Mouse (Mus musculus) neural tube, embryonic 11.5 days (tissue): ENCODE data around the gene Arrdc1. TPM values are rescaled to one million over a fixed set of nuclear protein-coding genes. Genes with fewer than 3 reads are reported as not detected.
A peak's percentile ranks its signal among the peaks of the same experiment; 100 is the strongest.

ENCODE experiments used
- ATAC-seq: fragments of 200-750 bp; cut with Nextera tagmentation; 2 replicates; pipeline ENCODE4 v1.8.0; 2017; ENCODE audit warnings: moderate number of reproducible peaks, mild to moderate bottlenecking, moderate TSS enrichment, moderate library complexity; ENCODE audit not compliant: insufficient read depth, low FRiP score, low TSS enrichment
- DNase-seq: peaks from one replicate; pipeline ENCODE4 v3.0.0-alpha.2; 2015; ENCODE audit warnings: low spot score
- H3K27ac ChIP-seq: fragments of 300-500 bp; sonication (generic); 2 replicates; pipeline ENCODE4 v1.5.1; 2014; ENCODE audit warnings: low read depth, mild to moderate bottlenecking, low read length
- H3K27me3 ChIP-seq: fragments of 300-500 bp; sonication (generic); 2 replicates; pipeline ENCODE4 v1.6.1; 2014; ENCODE audit warnings: mild to moderate bottlenecking, low read length, mixed read lengths; ENCODE audit not compliant: control insufficient read depth, insufficient read depth
- H3K36me3 ChIP-seq: fragments of 300-500 bp; sonication (generic); 2 replicates; pipeline ENCODE4 v1.6.1; 2014; ENCODE audit warnings: mild to moderate bottlenecking, low read length, moderate library complexity, mixed read lengths; ENCODE audit not compliant: control insufficient read depth, insufficient read depth
- H3K4me1 ChIP-seq: fragments of 300-500 bp; sonication (generic); 2 replicates; pipeline ENCODE4 v1.6.1; 2014; ENCODE audit warnings: low read length, mixed read lengths; ENCODE audit not compliant: control insufficient read depth, insufficient read depth
- H3K4me2 ChIP-seq: fragments of 300-500 bp; sonication (generic); 2 replicates; pipeline ENCODE4 v1.6.1; 2014; ENCODE audit warnings: low read depth, mild to moderate bottlenecking, moderate library complexity
- H3K4me3 ChIP-seq: fragments of 300-500 bp; sonication (generic); 2 replicates; pipeline ENCODE4 v1.5.1; 2014; ENCODE audit warnings: low read depth, low read length
- H3K9ac ChIP-seq: fragments of 300-500 bp; sonication (generic); 2 replicates; pipeline ENCODE4 v1.6.1; 2014; ENCODE audit warnings: mild to moderate bottlenecking, low read length
- H3K9me3 ChIP-seq: fragments of 300-500 bp; sonication (generic); 2 replicates; pipeline ENCODE4 v1.6.1; 2016; ENCODE audit warnings: low read length; ENCODE audit not compliant: control insufficient read depth
- WGBS: fragments of 180-500 bp; shearing (Covaris S2); extraction: QIAGEN DNeasy Blood & Tissue Kit; methylation state at CpG from one replicate; pipeline ENCODE4 v1.1.7; 2014; 5-methylcytosine and 5-hydroxymethylcytosine counted together
- polyA plus RNA-seq: library from polyadenylated mRNA; unstranded; fragments of >200 nt; fragmentation: Nextera tagmentation; extraction: Ambion mirVana; gene quantifications from 2 replicates; pipeline ENCODE4 v1.2.1, GENCODE M21; 2014

The Arrdc1 gene
- polyA plus RNA-seq, 1 experiment from 2014 or later = 15.6 TPM

DNA sequence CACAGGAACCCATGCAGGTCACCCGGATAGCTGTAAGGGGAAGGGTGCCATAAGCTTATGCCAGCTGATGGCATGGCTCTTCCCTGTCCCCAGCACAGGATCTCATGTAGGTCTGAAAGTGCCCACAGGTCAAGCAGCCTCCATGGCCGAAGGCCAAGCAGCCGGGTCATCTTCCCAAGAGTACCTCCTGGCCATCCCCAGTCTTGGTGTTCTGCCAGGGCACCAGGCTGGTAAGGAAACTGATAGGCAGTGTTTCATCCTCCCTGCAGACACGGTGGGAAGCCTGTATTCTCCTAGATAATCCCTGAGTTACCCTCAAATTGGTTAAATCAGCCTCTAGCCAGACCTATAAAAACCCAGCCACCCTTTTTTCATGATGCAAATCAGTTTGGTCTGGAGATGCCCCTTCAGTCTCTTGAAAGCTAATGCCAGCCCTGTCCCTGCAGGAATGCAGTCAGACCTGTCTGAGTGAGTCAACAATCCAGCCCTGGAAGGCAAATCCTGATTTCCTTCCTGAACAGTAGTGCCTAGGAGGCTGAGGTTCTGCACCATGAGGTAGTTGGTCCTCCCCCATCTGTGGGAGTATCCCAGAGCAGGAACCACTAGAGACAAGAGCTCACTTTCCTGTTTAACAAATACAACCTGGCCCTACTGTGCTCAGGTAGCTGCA lies 7.1 kb downstream of the Arrdc1 start:
- no peaks in the 10 kb centered on the region for H3K36me3 ChIP-seq
- H3K27ac ChIP-seq = no peak overlapping the region
- 65% methylated on average over 4 of the region's 4 CpGs for WGBS
- no peak overlapping the region for H3K9ac ChIP-seq
- H3K4me1 ChIP-seq = no peaks in the 10 kb centered on the region
- H3K9me3 ChIP-seq = no peaks in the 10 kb centered on the region
- no peak for DNase-seq
- ATAC-seq = no peak
- H3K27me3 ChIP-seq = no peaks in the 10 kb centered on the region
- H3K4me2 ChIP-seq = no peak overlapping the region
- H3K4me3 ChIP-seq = no peak overlapping the region

DNA sequence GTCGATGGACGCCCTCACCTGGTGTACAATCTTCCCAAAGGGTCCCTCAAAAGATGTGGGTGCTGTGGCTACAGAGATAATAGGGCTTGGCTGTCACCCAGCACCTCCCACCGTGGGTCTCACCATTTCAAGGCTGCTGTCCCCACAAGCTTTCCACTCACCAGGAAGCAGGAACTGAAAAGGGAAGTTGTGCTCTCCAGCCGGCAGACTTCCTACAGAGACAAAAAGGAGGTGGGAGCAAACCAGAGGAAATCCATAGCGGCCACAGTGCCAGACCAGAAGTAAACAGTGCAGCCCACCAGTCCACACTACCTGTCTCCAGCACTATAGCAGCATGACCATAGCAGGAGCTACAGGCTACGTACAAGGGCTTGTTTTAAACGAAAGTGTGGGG lies 8.1 kb downstream of the Arrdc1 start:
- Histone ChIP-seq H3K27me3 (no peaks in the 10 kb centered on the region), H3K36me3 (no peaks in the 10 kb centered on the region), H3K9me3 (no peaks in the 10 kb centered on the region), H3K27ac (no peak overlapping the region), H3K4me3 (no peak overlapping the region), H3K4me1 (no peaks in the 10 kb centered on the region), H3K9ac (no peak overlapping the region), H3K4me2 (no peak overlapping the region)
- DNase-seq = no peak
- ATAC-seq = no peak
- WGBS = 73% methylated on average over 7 of the region's 7 CpGs

DNA sequence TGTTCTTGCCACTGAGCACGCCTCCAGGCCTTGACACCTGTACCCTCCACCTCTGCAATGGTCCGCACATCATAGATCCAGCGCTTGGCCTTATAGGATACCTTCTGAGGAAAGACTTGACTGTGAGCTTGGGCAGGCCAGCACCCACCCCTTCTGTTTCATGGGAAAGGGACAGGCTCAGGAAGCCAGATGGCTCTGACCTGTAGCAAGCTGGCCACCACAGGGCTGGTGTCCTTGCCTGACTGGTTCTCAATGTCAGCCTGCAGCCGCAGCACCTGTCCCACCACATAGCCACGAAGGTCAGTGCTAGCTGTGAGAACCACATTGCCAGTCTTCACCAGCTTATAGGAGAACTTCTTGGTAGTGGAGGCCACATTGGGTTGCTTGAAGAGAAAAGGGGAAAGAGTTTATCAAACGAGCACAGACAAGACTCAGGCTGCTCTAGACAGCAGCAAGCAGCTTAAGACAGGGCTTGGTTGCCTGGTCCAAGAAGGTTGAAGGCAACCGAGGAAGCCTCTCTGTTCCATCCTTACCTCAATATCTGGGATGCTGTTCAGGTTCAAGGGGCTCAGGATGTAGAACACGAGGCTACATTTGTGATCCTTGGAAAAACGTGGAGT lies 8.6 kb downstream of the Arrdc1 start:
- no peaks in the 10 kb centered on the region for H3K9me3 ChIP-seq
- ATAC-seq = no peak
- H3K4me1 ChIP-seq = no peaks in the 10 kb centered on the region
- H3K4me3 ChIP-seq = no peak overlapping the region
- WGBS = 83% methylated on average over 9 of the region's 9 CpGs
- no peaks in the 10 kb centered on the region for H3K27me3 ChIP-seq
- H3K36me3 ChIP-seq = no peaks in the 10 kb centered on the region
- no peak overlapping the region for H3K9ac ChIP-seq
- H3K4me2 ChIP-seq = no peak overlapping the region
- no peak for DNase-seq
- H3K27ac ChIP-seq = no peak overlapping the region

DNA sequence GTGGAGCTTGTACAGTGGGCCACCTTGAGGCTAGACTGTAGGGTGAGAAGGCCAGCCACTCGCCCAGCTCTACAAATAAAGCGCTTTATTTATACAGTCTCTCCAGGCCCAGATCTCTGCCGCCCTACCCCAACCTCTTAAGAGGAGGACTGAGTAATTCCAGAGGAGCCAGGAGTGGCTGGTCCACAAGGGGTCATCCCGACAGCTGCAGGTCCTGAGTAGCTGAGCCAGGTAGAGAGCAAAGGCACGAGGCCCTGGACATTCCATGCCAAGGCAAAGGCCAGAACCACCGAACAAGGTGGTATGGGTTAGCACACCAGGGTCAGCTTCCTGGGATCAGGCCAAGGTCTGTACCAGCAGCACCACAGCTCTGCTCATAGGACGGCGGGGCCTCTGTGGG lies 9.8 kb downstream of the Arrdc1 start:
- H3K9ac ChIP-seq = no peak overlapping the region
- whole genome bisulfite sequencing = 85% methylated on average over 8 of the region's 8 CpGs
- DNase-seq = no peak
- H3K9me3 ChIP-seq = no peaks in the 10 kb centered on the region
- no peak overlapping the region for H3K4me3 ChIP-seq
- H3K4me1 ChIP-seq = no peaks in the 10 kb centered on the region
- no peak overlapping the region for H3K27ac ChIP-seq
- no peak overlapping the region for H3K4me2 ChIP-seq
- ATAC-seq = no peak
- no peaks in the 10 kb centered on the region for H3K27me3 ChIP-seq
- no peaks in the 10 kb centered on the region for H3K36me3 ChIP-seq

DNA sequence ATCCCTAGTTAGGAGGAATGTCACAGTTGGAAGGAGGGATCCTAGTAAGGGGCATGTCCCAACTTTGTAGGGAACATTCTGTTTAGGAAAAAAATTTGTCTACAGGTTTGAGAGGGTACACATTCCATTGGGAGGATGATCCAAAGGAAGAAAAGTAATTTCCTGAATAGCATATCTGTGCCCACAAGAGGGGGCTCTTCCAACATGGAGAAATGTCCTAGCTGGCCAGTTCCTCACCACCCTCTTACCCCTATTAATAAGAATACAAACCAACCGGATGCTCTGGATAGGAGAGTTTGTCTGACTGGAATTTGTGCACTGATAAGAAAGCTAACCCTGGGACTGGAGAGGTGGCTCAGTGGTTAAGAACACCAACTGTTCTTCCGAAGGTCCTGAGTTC lies 11.5 kb downstream of the Arrdc1 start:
- Histone ChIP-seq H3K27ac (no peak overlapping the region), H3K4me3 (no peak overlapping the region), H3K9me3 (no peaks in the 10 kb centered on the region), H3K4me2 (no peak overlapping the region), H3K36me3 (no peaks in the 10 kb centered on the region), H3K27me3 (no peaks in the 10 kb centered on the region), H3K9ac (no peak overlapping the region), H3K4me1 (no peaks in the 10 kb centered on the region)
- 70% methylated on average over 2 of the region's 2 CpGs for WGBS
- ATAC-seq (no peak), DNase-seq (no peak)

DNA sequence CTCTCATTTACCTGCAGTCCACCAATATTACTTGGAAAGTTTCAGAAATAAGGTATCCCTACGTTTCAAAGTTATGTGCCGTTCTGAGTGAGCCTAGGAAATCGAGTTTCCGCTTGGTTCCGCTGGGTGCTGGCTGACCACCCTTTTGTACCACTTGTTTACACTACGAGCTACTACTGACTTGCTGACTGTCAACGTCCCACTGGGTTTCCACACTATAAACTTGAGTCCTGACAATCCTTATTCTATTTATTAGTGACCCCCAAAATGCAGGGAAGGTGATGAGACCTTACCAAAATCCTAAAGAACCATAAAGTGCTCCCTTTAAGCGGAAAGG lies 15.2 kb downstream of the Arrdc1 start:
- Histone ChIP-seq H3K4me1 (peaks cover 5% of the 10 kb centered on the region), H3K36me3 (no peaks in the 10 kb centered on the region), H3K9ac (peak overlapping the region; percentile 99), H3K27ac (no peak overlapping the region; the same call in 1 of the 2 replicates), H3K4me2 (peak overlapping the region; percentile 76), H3K9me3 (no peaks in the 10 kb centered on the region), H3K4me3 (peak overlapping the region; percentile 97), H3K27me3 (no peaks in the 10 kb centered on the region)
- ATAC-seq (peak; percentile 45; the same call in 1 of the 2 replicates), DNase-seq (no peak)
- WGBS = 10% methylated on average over 8 of the region's 8 CpGs

DNA sequence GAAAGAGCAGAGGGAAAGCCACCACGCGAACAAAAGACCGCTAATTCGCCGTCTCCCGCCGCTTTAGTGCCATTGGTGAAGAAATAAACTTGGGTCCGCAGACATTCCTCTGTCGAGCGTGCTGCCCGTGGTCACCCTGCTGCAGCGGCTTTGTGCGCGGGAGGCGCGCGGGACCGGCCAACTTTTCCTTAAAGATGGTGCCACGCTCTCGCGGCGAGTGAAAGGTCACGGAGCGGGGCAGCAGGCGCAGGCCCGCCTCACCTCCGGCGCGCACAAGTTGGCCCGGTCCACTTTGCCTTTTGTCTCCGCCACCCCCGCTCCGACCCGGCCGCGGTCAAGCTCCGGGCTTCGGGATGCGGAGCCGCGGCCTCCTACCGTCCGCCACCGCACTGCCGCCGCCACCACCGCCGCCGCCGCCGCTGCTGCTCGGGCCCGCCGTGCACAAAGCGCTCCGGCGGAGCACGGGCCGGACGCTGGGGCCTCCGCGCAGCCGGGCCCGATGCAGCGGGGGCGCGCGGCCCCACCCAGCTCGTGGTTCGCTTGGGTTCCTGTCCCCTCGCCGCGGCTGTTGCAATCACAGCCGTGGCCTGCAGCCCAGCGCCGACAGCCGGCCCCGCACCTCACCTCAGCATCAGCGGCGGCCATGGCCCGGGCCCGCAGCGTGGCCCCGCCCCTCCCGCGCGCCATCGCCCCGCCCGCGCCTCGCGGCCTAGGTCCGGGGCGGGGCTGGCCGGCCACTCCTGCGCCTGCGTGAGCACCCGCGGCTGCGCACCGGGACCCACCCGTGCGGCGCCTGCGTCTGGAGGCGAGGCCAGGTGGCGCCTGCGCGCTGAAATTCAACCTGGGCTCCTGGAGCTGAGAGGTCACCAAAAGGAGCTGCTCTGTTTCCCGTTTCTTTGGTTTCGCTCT lies 15.9 kb downstream of the Arrdc1 start, which contains the start of gene Ehmt1:
Gene Ehmt1, minus strand, starts transcription at position 685 of the 909 bp plus-strand sequence.
- Histone ChIP-seq H3K36me3 (no peaks in the 10 kb centered on the region), H3K27me3 (no peaks in the 10 kb centered on the region), H3K9ac (peak within 1 kb of the TSS; percentile 99), H3K4me1 (peaks cover 5% of the 10 kb centered on the region), H3K27ac (peak within 1 kb of the TSS; percentile 96), H3K4me2 (peak within 1 kb of the TSS; percentile 76), H3K9me3 (no peaks in the 10 kb centered on the region), H3K4me3 (peak within 1 kb of the TSS; percentile 97)
- DNase-seq (peak; percentile 96), ATAC-seq (peak; percentile 98)
- under 1% methylated on average over 103 of the region's 112 CpGs for WGBS

DNA sequence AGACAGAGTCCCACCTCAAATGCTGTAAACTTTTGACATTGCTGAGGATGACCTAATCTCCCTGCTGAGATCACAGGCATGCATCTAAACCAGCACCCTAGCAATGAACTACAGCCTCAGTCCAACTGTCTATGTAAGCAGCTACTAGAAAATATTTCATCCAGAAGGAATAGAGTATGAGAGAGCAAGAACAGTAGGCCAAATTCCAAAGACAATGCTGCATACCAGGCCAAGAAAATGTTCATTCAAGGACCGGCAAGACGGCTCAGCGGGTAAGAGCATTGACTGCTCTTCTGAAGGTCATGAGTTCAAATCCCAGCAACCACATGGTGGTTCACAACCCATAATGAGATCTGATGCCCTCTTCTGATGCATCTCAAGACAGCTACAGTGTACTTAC lies 20.3 kb downstream of the Arrdc1 start:
- Histone ChIP-seq H3K27ac (no peak overlapping the region), H3K4me3 (no peak overlapping the region), H3K36me3 (no peaks in the 10 kb centered on the region), H3K9me3 (no peaks in the 10 kb centered on the region), H3K27me3 (no peaks in the 10 kb centered on the region), H3K4me2 (no peak overlapping the region), H3K9ac (no peak overlapping the region), H3K4me1 (peaks cover 5% of the 10 kb centered on the region)
- WGBS = 91% methylated on average over 3 of the region's 3 CpGs
- no peak for DNase-seq
- no peak for ATAC-seq
